8 mouse cellular contexts compared by ENCODE assay signal in the genomic region with DNA sequence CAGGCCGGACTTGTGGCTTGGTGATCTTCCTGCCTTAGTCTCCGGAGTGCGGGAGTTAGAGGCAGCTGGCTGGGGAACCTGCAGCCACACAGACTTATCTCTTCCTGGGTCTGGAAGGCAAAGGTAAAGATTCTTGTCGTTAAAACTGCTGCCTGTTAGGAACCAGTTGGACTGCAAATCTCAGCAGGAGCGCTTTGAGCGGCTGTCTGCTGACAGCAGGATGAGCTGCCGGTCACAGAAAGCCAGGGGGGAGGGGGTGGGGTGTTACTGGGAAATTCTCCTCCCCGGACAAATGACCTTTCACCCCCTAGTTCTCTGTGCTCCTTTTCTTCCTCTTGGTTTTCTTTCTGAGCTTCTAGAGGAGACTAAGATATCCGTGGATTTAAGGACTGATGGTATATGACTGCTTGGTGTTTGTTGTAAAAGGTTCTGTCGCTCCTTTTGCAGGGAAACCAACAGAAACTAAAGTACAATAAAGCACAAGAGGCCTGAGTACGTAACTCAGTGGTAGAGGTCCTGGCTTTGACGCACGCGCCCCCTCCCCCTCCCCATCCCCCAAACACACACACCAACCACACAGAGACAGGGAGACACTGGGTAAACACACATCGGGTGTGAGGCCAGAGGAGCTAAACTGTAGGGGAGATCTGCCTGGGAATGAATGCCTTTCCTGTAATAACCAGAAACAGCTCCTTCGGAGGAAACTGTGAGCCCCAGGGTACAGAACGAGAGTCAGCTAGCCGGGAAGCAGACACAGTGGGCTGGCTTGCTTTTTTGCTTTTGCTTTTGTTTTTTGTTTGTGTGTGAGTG. TPM values are rescaled to one million over a fixed set of nuclear protein-coding genes. Genes with fewer than 3 reads are reported as not detected.
DNase-seq lines count a peak whose midpoint lies in the region; ATAC-seq and TF ChIP-seq lines count a peak whose summit lies in the region.

No protein-coding gene starts in this region.

- no peaks in the 10 kb centered on the region for H3K27me3 ChIP-seq in spleen, adult 2 months (ENCODE audit: control insufficient read depth, insufficient read depth, low read length)
- no peaks in the 10 kb centered on the region for H3K27me3 ChIP-seq in forebrain, embryonic 12.5 days
- no peaks in the 10 kb centered on the region for H3K27me3 ChIP-seq in hindbrain, embryonic 14.5 days (ENCODE audit: control insufficient read depth, insufficient read depth, low read length)
- H3K27me3 ChIP-seq in midbrain, postnatal 0 days (ENCODE audit: insufficient read depth, low read length) = no peaks in the 10 kb centered on the region

- no peaks in the 10 kb centered on the region for H3K9me3 ChIP-seq in forebrain, embryonic 12.5 days
- H3K9me3 ChIP-seq in hindbrain, embryonic 14.5 days (ENCODE audit: control insufficient read depth, low read length) = no peaks in the 10 kb centered on the region
- no peaks in the 10 kb centered on the region for H3K9me3 ChIP-seq in midbrain, postnatal 0 days (ENCODE audit: low read length)

- TF ChIP-seq CTCF in spleen, adult 2 months (IDR thresholded peaks at IDR 0.05; ENCODE audit: extremely low read depth, insufficient read depth, insufficient read length, insufficient replicate concordance) = no peak
- no peak for TF ChIP-seq CTCF in midbrain, postnatal 0 days (IDR thresholded peaks at IDR 0.05)

- peak; percentile 39; the same call in 1 of the 2 replicates for ATAC-seq in forebrain, embryonic 12.5 days (ENCODE audit: low FRiP score)
- ATAC-seq in hindbrain, embryonic 14.5 days (ENCODE audit: low FRiP score) = no peak
- ATAC-seq in midbrain, postnatal 0 days (ENCODE audit: low FRiP score) = no peak

- peak overlapping the region; percentile 31 for H3K4me3 ChIP-seq in spleen, adult 2 months (ENCODE audit: extremely low read depth, insufficient read depth, insufficient read length)
- H3K4me3 ChIP-seq in forebrain, embryonic 12.5 days (replicated peaks) = peak overlapping the region; percentile 19
- H3K4me3 ChIP-seq in hindbrain, embryonic 14.5 days (replicated peaks; ENCODE audit: low read length) = peak overlapping the region; percentile 16
- H3K4me3 ChIP-seq in midbrain, postnatal 0 days (ENCODE audit: low read depth, low read length) = peak overlapping the region; percentile 16

- peak overlapping the region; percentile 44 for H3K4me2 ChIP-seq in forebrain, embryonic 12.5 days
- H3K4me2 ChIP-seq in hindbrain, embryonic 14.5 days (replicated peaks) = peak overlapping the region; percentile 57
- peak overlapping the region; percentile 44 for H3K4me2 ChIP-seq in midbrain, postnatal 0 days (ENCODE audit: low read depth, low read length, poor library complexity, severe bottlenecking)

- peak overlapping the region; percentile 8; the same call in 1 of the 2 replicates for H3K9ac ChIP-seq in forebrain, embryonic 12.5 days
- H3K9ac ChIP-seq in hindbrain, embryonic 14.5 days = peak overlapping the region; percentile 43
- H3K9ac ChIP-seq in midbrain, postnatal 0 days (replicated peaks; ENCODE audit: low read length, poor library complexity, severe bottlenecking) = no peak overlapping the region

- H3K36me3 ChIP-seq in spleen, adult 2 months (ENCODE audit: control insufficient read depth, insufficient read depth, low read length) = no peaks in the 10 kb centered on the region
- H3K36me3 ChIP-seq in forebrain, embryonic 12.5 days (replicated peaks) = no peaks in the 10 kb centered on the region
- H3K36me3 ChIP-seq in hindbrain, embryonic 14.5 days (replicated peaks; ENCODE audit: control insufficient read depth, insufficient read depth) = no peaks in the 10 kb centered on the region
- H3K36me3 ChIP-seq in midbrain, postnatal 0 days (ENCODE audit: insufficient read depth, low read length) = no peaks in the 10 kb centered on the region

- no peaks in the 10 kb centered on the region; the same call in 1 of the 2 replicates for H3K4me1 ChIP-seq in spleen, adult 2 months (ENCODE audit: control insufficient read depth, insufficient read depth, insufficient read length)
- peaks cover 10% of the 10 kb centered on the region for H3K4me1 ChIP-seq in forebrain, embryonic 12.5 days
- peaks cover 8% of the 10 kb centered on the region; the same call in 1 of the 2 replicates for H3K4me1 ChIP-seq in hindbrain, embryonic 14.5 days (replicated peaks; ENCODE audit: control insufficient read depth, insufficient read depth, low read length)
- no peaks in the 10 kb centered on the region for H3K4me1 ChIP-seq in midbrain, postnatal 0 days (ENCODE audit: insufficient read depth, low read length)

- no peak for TF ChIP-seq POLR2A in spleen, adult 2 months (IDR thresholded peaks at IDR 0.05; ENCODE audit: low read depth, low read length)

- WGBS in spleen, adult 2 months = 10% methylated on average over 18 of the region's 18 CpGs
- 4% methylated on average over 18 of the region's 18 CpGs for WGBS in forebrain, embryonic 12.5 days
- WGBS in hindbrain, embryonic 14.5 days = 2% methylated on average over 18 of the region's 18 CpGs
- WGBS in midbrain, postnatal 0 days = 6% methylated on average over 18 of the region's 18 CpGs

- H3K27ac ChIP-seq in spleen, adult 2 months (ENCODE audit: insufficient read depth, low read length) = peak overlapping the region; percentile 47
- peak overlapping the region; percentile 42; the same call in 1 of the 2 replicates for H3K27ac ChIP-seq in forebrain, embryonic 12.5 days
- H3K27ac ChIP-seq in hindbrain, embryonic 14.5 days = peak overlapping the region; percentile 71
- no peak overlapping the region for H3K27ac ChIP-seq in midbrain, postnatal 0 days (ENCODE audit: low read depth, low read length)

- no peak for DNase-seq in spleen, adult 2 months (ENCODE audit: low read depth in 1 of 2, low spot score in 2 of 2)
- DNase-seq in spleen, adult 12 weeks (ENCODE audit: low spot score) = no peak
- DNase-seq in hindbrain, embryonic 14.5 days (ENCODE audit: low spot score) = no peak
- peak; percentile 51 for DNase-seq in liver
- DNase-seq in midbrain, postnatal 0 days (ENCODE audit: low spot score) = peak; percentile 13
- DNase-seq in left cerebral cortex, adult 9 months (ENCODE audit: low spot score in 2 of 2) = no peak
- DNase-seq in cerebellum, adult 18-20 months = no peak

RNA-seq across cellular contexts. Expression of a gene that starts 29.7 kb away (rescaled TPM):
- 20.6 and 25.9 TPM in 2 replicates for polyA plus RNA-seq in spleen, adult 2 months (2012; rRNA removed)
- 258 and 263 TPM in 2 replicates for polyA plus RNA-seq in forebrain, embryonic 12.5 days (2016; fragmentation: Nextera tagmentation; extraction: Ambion mirVana)
- polyA plus RNA-seq in hindbrain, embryonic 14.5 days (2014; fragmentation: Nextera tagmentation; extraction: Ambion mirVana) = 169 and 225 TPM in 2 replicates
- 34.3 and 41.7 TPM in 2 replicates for total RNA-seq in midbrain, postnatal 0 days (2014; rRNA removed)
- 167 and 171 TPM in 2 replicates for polyA plus RNA-seq in midbrain, postnatal 0 days (2015; fragmentation: Nextera tagmentation; extraction: Ambion mirVana)

RNA-seq across cellular contexts. Expression of a gene that starts 55.8 kb away (rescaled TPM):
- polyA plus RNA-seq in spleen, adult 2 months (2012; rRNA removed) = 4.5 and 6.4 TPM in 2 replicates
- polyA plus RNA-seq in forebrain, embryonic 12.5 days (2016; fragmentation: Nextera tagmentation; extraction: Ambion mirVana) = 24.9 and 27.1 TPM in 2 replicates
- polyA plus RNA-seq in hindbrain, embryonic 14.5 days (2014; fragmentation: Nextera tagmentation; extraction: Ambion mirVana) = 28.0 and 28.3 TPM in 2 replicates
- total RNA-seq in midbrain, postnatal 0 days (2014; rRNA removed) = 46.0 and 48.0 TPM in 2 replicates
- polyA plus RNA-seq in midbrain, postnatal 0 days (2015; fragmentation: Nextera tagmentation; extraction: Ambion mirVana) = 14.4 and 17.1 TPM in 2 replicates

Comparison
In these comparisons a context has a peak if more than half of its experiments do, and no peak if none do; other contexts are left out.
1. DNase-seq: peak in liver (single experiment) and midbrain, postnatal 0 days (single experiment); none in spleen, adult 2 months (0 of 2), spleen, adult 12 weeks (single experiment), hindbrain, embryonic 14.5 days (single experiment), left cerebral cortex, adult 9 months (0 of 2) and cerebellum, adult 18-20 months (0 of 2).
2. Peak in every context shown above with its lines, with median percentiles within 50 percentile points of each other: H3K4me3 ChIP-seq and H3K4me2 ChIP-seq.